Mouse (Mus musculus): ENCODE measurements around the gene Fam71b. TPM values are rescaled to one million over a fixed set of nuclear protein-coding genes. Genes with fewer than 3 reads are reported as not detected.

Fam71b gene
- polyA plus RNA-seq, 1 experiment from 2014 or later, result not detected

- H3K4me2 ChIP-seq (ENCODE audit: low read depth, low read length), result peak within 1 kb of the TSS; percentile 90
- no peaks in the 10 kb centered on the region for H3K27me3 ChIP-seq (ENCODE audit: control insufficient read depth, insufficient read depth, low read length)
- ATAC-seq (ENCODE audit: insufficient read depth, low FRiP score), result peak; percentile 99
- under 1% methylated on average over 59 of the region's 59 CpGs for WGBS
- peak within 1 kb of the TSS; percentile 98 for H3K4me3 ChIP-seq (replicated peaks; ENCODE audit: low read length)
- H3K9me3 ChIP-seq (replicated peaks; ENCODE audit: control insufficient read depth, low read length), result no peaks in the 10 kb centered on the region
- H3K27ac ChIP-seq (ENCODE audit: low read length), result peak within 1 kb of the TSS; percentile 96
- peak within 1 kb of the TSS; percentile 98 for H3K9ac ChIP-seq (ENCODE audit: low read length)
- peaks cover 4% of the 10 kb centered on the region for H3K36me3 ChIP-seq (ENCODE audit: control insufficient read depth, insufficient read depth, low read length)
- peaks cover 3% of the 10 kb centered on the region; the same call in 1 of the 2 replicates for H3K4me1 ChIP-seq (ENCODE audit: control insufficient read depth, insufficient read depth, low read length)
These were observed 40.5 kb downstream of the Fam71b start, which contains the start of gene Med7 for GRCm38 (mm10) chr11:46436760-46437458. Gene Med7 (plus strand): TSS chr11:46436925.

GRCm38 (mm10) chr11:46437459-46438000, 41.2 kb downstream of the Fam71b start:
- H3K9ac ChIP-seq (ENCODE audit: low read length), result peak overlapping the region; percentile 98
- no peak for ATAC-seq (ENCODE audit: insufficient read depth, low FRiP score)
- peak overlapping the region; percentile 90 for H3K4me2 ChIP-seq (ENCODE audit: low read depth, low read length)
- no peaks in the 10 kb centered on the region for H3K27me3 ChIP-seq (ENCODE audit: control insufficient read depth, insufficient read depth, low read length)
- WGBS, result 1% methylated on average over 23 of the region's 23 CpGs
- peaks cover 3% of the 10 kb centered on the region; the same call in 1 of the 2 replicates for H3K4me1 ChIP-seq (ENCODE audit: control insufficient read depth, insufficient read depth, low read length)
- no peaks in the 10 kb centered on the region for H3K9me3 ChIP-seq (replicated peaks; ENCODE audit: control insufficient read depth, low read length)
- H3K4me3 ChIP-seq (replicated peaks; ENCODE audit: low read length), result peak overlapping the region; percentile 98
- H3K27ac ChIP-seq (ENCODE audit: low read length), result peak overlapping the region; percentile 96; the same call in 1 of the 2 replicates
- H3K36me3 ChIP-seq (ENCODE audit: control insufficient read depth, insufficient read depth, low read length), result peaks cover 4% of the 10 kb centered on the region

- Histone ChIP-seq H3K4me2 (ENCODE audit: low read depth, low read length) (no peak overlapping the region), H3K9me3 (replicated peaks; ENCODE audit: control insufficient read depth, low read length) (no peaks in the 10 kb centered on the region), H3K27me3 (ENCODE audit: control insufficient read depth, insufficient read depth, low read length) (no peaks in the 10 kb centered on the region), H3K36me3 (ENCODE audit: control insufficient read depth, insufficient read depth, low read length) (peaks cover 4% of the 10 kb centered on the region), H3K4me3 (replicated peaks; ENCODE audit: low read length) (no peak overlapping the region), H3K27ac (ENCODE audit: low read length) (no peak overlapping the region), H3K9ac (ENCODE audit: low read length) (no peak overlapping the region), H3K4me1 (ENCODE audit: control insufficient read depth, insufficient read depth, low read length) (peaks cover 3% of the 10 kb centered on the region; the same call in 1 of the 2 replicates)
- ATAC-seq (ENCODE audit: insufficient read depth, low FRiP score), result no peak
- WGBS, result 80% methylated on average over 5 of the region's 5 CpGs
These were observed 42.7 kb downstream of the Fam71b start for GRCm38 (mm10) chr11:46439005-46439543.

- ATAC-seq (ENCODE audit: insufficient read depth, low FRiP score), result no peak
- 89% methylated on average over 1 of the region's 1 CpGs for WGBS
These were observed 45.4 kb downstream of the Fam71b start for GRCm38 (mm10) chr11:46441774-46442173.

GRCm38 (mm10) chr11:46443152-46443551, 46.8 kb downstream of the Fam71b start:
- no peak overlapping the region for H3K27ac ChIP-seq (ENCODE audit: low read length)
- WGBS, result 88% methylated on average over 1 of the region's 1 CpGs
- H3K4me3 ChIP-seq (replicated peaks; ENCODE audit: low read length), result no peak overlapping the region

More at GRCm38 (mm10) chr11:46441774-46442173, 45.4 kb downstream of the Fam71b start:
- H3K9ac ChIP-seq (ENCODE audit: low read length), result no peak overlapping the region
- no peaks in the 10 kb centered on the region for H3K9me3 ChIP-seq (replicated peaks; ENCODE audit: control insufficient read depth, low read length)
- H3K4me2 ChIP-seq (ENCODE audit: low read depth, low read length), result no peak overlapping the region
- peaks cover 4% of the 10 kb centered on the region for H3K36me3 ChIP-seq (ENCODE audit: control insufficient read depth, insufficient read depth, low read length)
- peaks cover 3% of the 10 kb centered on the region; the same call in 1 of the 2 replicates for H3K4me1 ChIP-seq (ENCODE audit: control insufficient read depth, insufficient read depth, low read length)
- no peaks in the 10 kb centered on the region for H3K27me3 ChIP-seq (ENCODE audit: control insufficient read depth, insufficient read depth, low read length)
- H3K4me3 ChIP-seq (replicated peaks; ENCODE audit: low read length), result no peak overlapping the region
- no peak overlapping the region for H3K27ac ChIP-seq (ENCODE audit: low read length)

GRCm38 (mm10) chr11:46443979-46444378, 47.6 kb downstream of the Fam71b start:
- no peak overlapping the region for H3K9ac ChIP-seq (ENCODE audit: low read length)
- H3K27me3 ChIP-seq (ENCODE audit: control insufficient read depth, insufficient read depth, low read length), result no peaks in the 10 kb centered on the region
- ATAC-seq (ENCODE audit: insufficient read depth, low FRiP score), result no peak
- H3K4me1 ChIP-seq (ENCODE audit: control insufficient read depth, insufficient read depth, low read length), result no peaks in the 10 kb centered on the region
- no peak overlapping the region for H3K4me2 ChIP-seq (ENCODE audit: low read depth, low read length)
- no peak overlapping the region for H3K4me3 ChIP-seq (replicated peaks; ENCODE audit: low read length)
- H3K27ac ChIP-seq (ENCODE audit: low read length), result no peak overlapping the region
- WGBS, result 78% methylated on average over 5 of the region's 5 CpGs
- H3K9me3 ChIP-seq (replicated peaks; ENCODE audit: control insufficient read depth, low read length), result no peaks in the 10 kb centered on the region
- peaks cover 4% of the 10 kb centered on the region for H3K36me3 ChIP-seq (ENCODE audit: control insufficient read depth, insufficient read depth, low read length)

More at GRCm38 (mm10) chr11:46443152-46443551, 46.8 kb downstream of the Fam71b start:
- no peak overlapping the region for H3K9ac ChIP-seq (ENCODE audit: low read length)
- H3K9me3 ChIP-seq (replicated peaks; ENCODE audit: control insufficient read depth, low read length), result no peaks in the 10 kb centered on the region
- H3K36me3 ChIP-seq (ENCODE audit: control insufficient read depth, insufficient read depth, low read length), result peaks cover 4% of the 10 kb centered on the region
- no peaks in the 10 kb centered on the region for H3K4me1 ChIP-seq (ENCODE audit: control insufficient read depth, insufficient read depth, low read length)
- H3K27me3 ChIP-seq (ENCODE audit: control insufficient read depth, insufficient read depth, low read length), result no peaks in the 10 kb centered on the region
- no peak for ATAC-seq (ENCODE audit: insufficient read depth, low FRiP score)
- no peak overlapping the region for H3K4me2 ChIP-seq (ENCODE audit: low read depth, low read length)

GRCm38 (mm10) chr11:46446150-46446549, 49.8 kb downstream of the Fam71b start:
- H3K4me2 ChIP-seq (ENCODE audit: low read depth, low read length), result no peak overlapping the region
- peaks cover 4% of the 10 kb centered on the region for H3K36me3 ChIP-seq (ENCODE audit: control insufficient read depth, insufficient read depth, low read length)
- no peaks in the 10 kb centered on the region for H3K4me1 ChIP-seq (ENCODE audit: control insufficient read depth, insufficient read depth, low read length)
- ATAC-seq (ENCODE audit: insufficient read depth, low FRiP score), result no peak
- no peaks in the 10 kb centered on the region for H3K9me3 ChIP-seq (replicated peaks; ENCODE audit: control insufficient read depth, low read length)
- WGBS, result 91% methylated on average over 6 of the region's 6 CpGs
- H3K27me3 ChIP-seq (ENCODE audit: control insufficient read depth, insufficient read depth, low read length), result no peaks in the 10 kb centered on the region
- H3K27ac ChIP-seq (ENCODE audit: low read length), result no peak overlapping the region
- H3K9ac ChIP-seq (ENCODE audit: low read length), result no peak overlapping the region
- H3K4me3 ChIP-seq (replicated peaks; ENCODE audit: low read length), result no peak overlapping the region

GRCm38 (mm10) chr11:46447644-46448484, 51.5 kb downstream of the Fam71b start:
- no peak overlapping the region for H3K9ac ChIP-seq (ENCODE audit: low read length)
- ATAC-seq (ENCODE audit: insufficient read depth, low FRiP score), result no peak

More at GRCm38 (mm10) chr11:46447644-46448484, 51.5 kb downstream of the Fam71b start:
- Histone ChIP-seq H3K4me1 (ENCODE audit: control insufficient read depth, insufficient read depth, low read length) (no peaks in the 10 kb centered on the region), H3K27ac (ENCODE audit: low read length) (no peak overlapping the region), H3K4me3 (replicated peaks; ENCODE audit: low read length) (no peak overlapping the region), H3K4me2 (ENCODE audit: low read depth, low read length) (no peak overlapping the region), H3K36me3 (ENCODE audit: control insufficient read depth, insufficient read depth, low read length) (no peaks in the 10 kb centered on the region), H3K27me3 (ENCODE audit: control insufficient read depth, insufficient read depth, low read length) (no peaks in the 10 kb centered on the region), H3K9me3 (replicated peaks; ENCODE audit: control insufficient read depth, low read length) (no peaks in the 10 kb centered on the region)
- 74% methylated on average over 13 of the region's 13 CpGs for WGBS

Data from stomach, embryonic 16.5 days (tissue).